8 mouse cellular contexts compared by ENCODE assay signal in genomic region chr10:121886805-121887204, GRCm38 (mm10).
DNase-seq lines count a peak whose midpoint lies in the region; ATAC-seq and TF ChIP-seq lines count a peak whose summit lies in the region.

No protein-coding gene starts in this region.

- no peak for TF ChIP-seq EP300 in CH12.LX (IDR thresholded peaks at IDR 0.05; ENCODE audit: low read length)

- in situ Hi-C loops in CH12.LX (cut with MboI; ENCODE audit: low pct_ligation_motif_present, low pct_unique_long_range_greater_than_20kb, low sequenced_read_pairs), result no loop called here

- 17% methylated on average over 6 of the region's 6 CpGs for WGBS in neural tube, embryonic 15.5 days

- TF ChIP-seq CTCF in CH12.LX (conservative IDR thresholded peaks at IDR 0.05 in 1 of 2, IDR thresholded peaks at IDR 0.05 in 1 of 2; ENCODE audit: low read depth in 2 of 2, low read length in 2 of 2), result no peak

- no peak overlapping the region for H3K4me3 ChIP-seq in CH12.LX (replicated peaks in 1 of 3; ENCODE audit: low read depth in 2 of 3, low read length in 2 of 3, poor library complexity in 1 of 3)
- no peak overlapping the region for H3K4me3 ChIP-seq in neural tube, embryonic 15.5 days (replicated peaks)

- TF ChIP-seq RAD21 in CH12.LX (IDR thresholded peaks at IDR 0.05; ENCODE audit: low read depth, low read length), result no peak

- no peak for TF ChIP-seq POLR2A in CH12.LX (IDR thresholded peaks at IDR 0.05; ENCODE audit: low read depth, low read length)

- H3K79me2 ChIP-seq in CH12.LX (replicated peaks; ENCODE audit: control insufficient read depth, extremely low read depth, insufficient read depth, poor library complexity, severe bottlenecking), result no peaks in the 10 kb centered on the region

- ATAC-seq in neural tube, embryonic 15.5 days (ENCODE audit: low FRiP score), result peak; percentile 57; the same call in 1 of the 2 replicates
- ATAC-seq in erythroblast, adult 5-6 weeks (replicated peaks; ENCODE audit: low FRiP score, poor library complexity, severe bottlenecking), result no peak

- no peaks in the 10 kb centered on the region for H3K27me3 ChIP-seq in CH12.LX (replicated peaks)
- no peaks in the 10 kb centered on the region for H3K27me3 ChIP-seq in neural tube, embryonic 15.5 days (replicated peaks)

- intact Hi-C loops in left cerebral cortex, postnatal 14 days (cut with DNase I), result no loop called here

- no peak overlapping the region for H3K9ac ChIP-seq in CH12.LX (ENCODE audit: insufficient read depth, low read depth)
- H3K9ac ChIP-seq in neural tube, embryonic 15.5 days (replicated peaks), result no peak overlapping the region; the same call in 1 of the 2 replicates

- H3K9me3 ChIP-seq in CH12.LX (replicated peaks; ENCODE audit: low read length), result no peaks in the 10 kb centered on the region
- no peaks in the 10 kb centered on the region for H3K9me3 ChIP-seq in neural tube, embryonic 15.5 days (replicated peaks)

- H3K36me3 ChIP-seq in CH12.LX (replicated peaks in 1 of 2; ENCODE audit: control insufficient read depth in 1 of 2, insufficient read depth in 1 of 2, low read length in 1 of 2), result no peaks in the 10 kb centered on the region
- no peaks in the 10 kb centered on the region for H3K36me3 ChIP-seq in neural tube, embryonic 15.5 days

- dilution Hi-C loops in CH12.LX (cut with MboI; ENCODE audit: extremely low pct_ligation_motif_present, extremely low pct_unique_long_range_greater_than_20kb, low sequenced_read_pairs), result no loop called here

- H3K4me1 ChIP-seq in CH12.LX (ENCODE audit: control insufficient read depth in 1 of 2, insufficient read depth in 2 of 2), result peaks cover 0 to 16% of the 10 kb centered on the region in 2 experiments; a peak in 2 of 4 replicates
- peaks cover 36% of the 10 kb centered on the region for H3K4me1 ChIP-seq in neural tube, embryonic 15.5 days

- peak; percentile 45 to 68 for DNase-seq in cerebellum, postnatal 14 days
- DNase-seq in cerebellum, adult 9-10 months, result no peak
- DNase-seq in CH12.LX (ENCODE audit: extremely low read depth), result peak; percentile 43
- peak; percentile 49 to 52 for DNase-seq in frontal cortex, postnatal 36 days (ENCODE audit: low spot score in 2 of 2)
- peak; percentile 42 to 43 for DNase-seq in left cerebral cortex, postnatal 14 days (ENCODE audit: low spot score in 2 of 2)
- DNase-seq in retina, embryonic 14.5 days (ENCODE audit: low spot score), result no peak

- no peak overlapping the region for H3K4me2 ChIP-seq in CH12.LX (ENCODE audit: insufficient read depth, low read depth, poor library complexity, severe bottlenecking)
- H3K4me2 ChIP-seq in neural tube, embryonic 15.5 days, result no peak overlapping the region

- H3K27ac ChIP-seq in CH12.LX (ENCODE audit: insufficient read depth, low read depth), result no peak overlapping the region
- 0 out of 2 replicates have a peak overlapping the region, but pooled peaks have one; percentile 49 for H3K27ac ChIP-seq in neural tube, embryonic 15.5 days (replicated peaks)

TF ChIP-seq in CH12.LX, 34 proteins besides CTCF, POLR2A, EP300 and RAD21:
- no peak for TF ChIP-seq ZNF384 (IDR thresholded peaks at IDR 0.05; ENCODE audit: low read depth, low read length)
- TF ChIP-seq POLR2AphosphoS2 (IDR thresholded peaks at IDR 0.05; ENCODE audit: low read depth, low read length), result no peak
- no peak for TF ChIP-seq TCF12 (IDR thresholded peaks at IDR 0.05; ENCODE audit: low read depth, low read length)
- TF ChIP-seq GABPA (IDR thresholded peaks at IDR 0.05; ENCODE audit: insufficient replicate concordance, low read depth, low read length), result no peak
- TF ChIP-seq MAZ (IDR thresholded peaks at IDR 0.05; ENCODE audit: low read depth, low read length), result no peak
- no peak for TF ChIP-seq KAT2A (IDR thresholded peaks at IDR 0.05; ENCODE audit: insufficient replicate concordance, low read length)
- no peak for TF ChIP-seq MAX (IDR thresholded peaks at IDR 0.05; ENCODE audit: low read length)
- TF ChIP-seq UBTF (IDR thresholded peaks at IDR 0.05; ENCODE audit: low read depth, low read length), result no peak
- no peak for TF ChIP-seq E2F4 (IDR thresholded peaks at IDR 0.05; ENCODE audit: insufficient replicate concordance, low read depth, low read length)
- TF ChIP-seq PAX5 (IDR thresholded peaks at IDR 0.05; ENCODE audit: low read length), result no peak
- no peak for TF ChIP-seq CHD2 (IDR thresholded peaks at IDR 0.05; ENCODE audit: low read length)
- no peak for TF ChIP-seq ZC3H11A (IDR thresholded peaks at IDR 0.05; ENCODE audit: low read depth, low read length)
- TF ChIP-seq MYC (IDR thresholded peaks at IDR 0.05; ENCODE audit: low read depth, low read length), result no peak
- TF ChIP-seq ELF1 (IDR thresholded peaks at IDR 0.05; ENCODE audit: low read depth, low read length), result no peak
- TF ChIP-seq MXI1 (IDR thresholded peaks at IDR 0.05; ENCODE audit: low read depth, low read length), result no peak
- TF ChIP-seq SMC3 (IDR thresholded peaks at IDR 0.05; ENCODE audit: low read depth, low read length), result no peak
TF ChIP-seq in CH12.LX: peak in this region for 0.

Comparison
In these comparisons a context has a peak if more than half of its experiments do, and no peak if none do; other contexts are left out.
1. DNase-seq: peak in cerebellum, postnatal 14 days (2 of 2), CH12.LX (single experiment), frontal cortex, postnatal 36 days (2 of 2) and left cerebral cortex, postnatal 14 days (2 of 2); none in cerebellum, adult 9-10 months (single experiment) and retina, embryonic 14.5 days (single experiment).